Mouse (Mus musculus): ENCODE measurements around the gene Rassf4.

DNA sequence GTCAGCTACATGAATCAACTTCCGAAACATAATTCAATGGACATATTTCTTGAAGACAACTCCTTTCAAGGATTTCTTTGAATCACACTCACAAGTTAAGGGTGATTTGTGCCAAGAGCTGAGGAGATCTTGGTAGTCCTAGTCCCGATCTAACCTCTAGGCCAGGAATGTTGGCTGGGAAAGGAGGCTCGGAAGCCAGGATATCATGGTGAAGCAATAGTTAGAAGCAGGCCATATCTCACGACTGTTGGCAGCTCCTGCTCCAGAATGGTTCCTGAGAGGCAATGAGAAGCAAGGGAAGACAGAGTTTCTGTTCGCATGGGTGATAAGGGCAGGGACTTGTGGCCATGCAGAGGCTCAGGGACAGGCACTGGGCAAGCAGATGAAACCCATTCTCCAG, 36.3 kb downstream of the Rassf4 start:
- TF ChIP-seq POLR2A (IDR thresholded peaks at IDR 0.05; ENCODE audit: insufficient read depth, low read depth, low read length) (no peak), EP300 (IDR thresholded peaks at IDR 0.05; ENCODE audit: insufficient read depth, low read depth, low read length) (peak; percentile 65; the same call in 1 of the 2 replicates)

All from heart, adult 2 months (tissue).